Mouse (Mus musculus) limb, embryonic 14.5 days (tissue): ENCODE data around the gene Ak6. TPM values are rescaled to one million over a fixed set of nuclear protein-coding genes. Genes with fewer than 3 reads are reported as not detected.

Source experiments
- ATAC-seq: fragments of 200-750 bp; cut with Nextera tagmentation; 2 replicates; pipeline ENCODE4 v1.8.0; 2017; ENCODE audit warnings: low read depth, moderate number of reproducible peaks, moderate TSS enrichment; ENCODE audit not compliant: low FRiP score
- DNase-seq: peaks from one replicate; pipeline ENCODE4 v3.0.0-alpha.2; 2015; ENCODE audit warnings: low spot score
- H3K27ac ChIP-seq: fragments of 300-500 bp; sonication (generic); replicated peaks from 2 replicates; pipeline ENCODE4 v1.5.1; 2014; ENCODE audit warnings: low read depth, mild to moderate bottlenecking, low read length, moderate library complexity, mixed read lengths
- H3K27me3 ChIP-seq: fragments of 300-500 bp; sonication (generic); 2 replicates; pipeline ENCODE4 v1.6.1; 2014; ENCODE audit warnings: low read length, mixed read lengths; ENCODE audit not compliant: control insufficient read depth, insufficient read depth
- H3K36me3 ChIP-seq: fragments of 300-500 bp; sonication (generic); 2 replicates; pipeline ENCODE4 v1.6.1; 2014; ENCODE audit warnings: mild to moderate bottlenecking, low read length, moderate library complexity, mixed read lengths; ENCODE audit not compliant: control insufficient read depth, insufficient read depth
- H3K4me1 ChIP-seq: fragments of 300-500 bp; sonication (generic); 2 replicates; pipeline ENCODE4 v1.6.1; 2014; ENCODE audit warnings: antibody characterized with exemption, low read length, mixed read lengths; ENCODE audit not compliant: control insufficient read depth, insufficient read depth
- H3K4me2 ChIP-seq: fragments of 300-500 bp; sonication (generic); replicated peaks from 2 replicates; pipeline ENCODE4 v1.6.1; 2014; ENCODE audit warnings: low read depth, mild to moderate bottlenecking, low read length, moderate library complexity; ENCODE audit not compliant: severe bottlenecking
- H3K4me3 ChIP-seq: fragments of 300-500 bp; sonication (generic); replicated peaks from 2 replicates; pipeline ENCODE4 v1.5.1; 2014; ENCODE audit warnings: low read length
- H3K9ac ChIP-seq: fragments of 300-500 bp; sonication (generic); 2 replicates; pipeline ENCODE4 v1.6.1; 2014; ENCODE audit warnings: mild to moderate bottlenecking, low read depth, low read length, moderate library complexity; ENCODE audit not compliant: severe bottlenecking
- H3K9me3 ChIP-seq: fragments of 300-500 bp; sonication (generic); 2 replicates; pipeline ENCODE4 v1.6.1; 2016; ENCODE audit warnings: low read length; ENCODE audit not compliant: control insufficient read depth
- POLR2A ChIP-seq: fragments of 200-500 bp; IDR thresholded peaks from 2 replicates; pipeline ENCODE4 v1.8.0; 2012; ENCODE audit warnings: inconsistent platforms, mild to moderate bottlenecking, moderate library complexity, borderline replicate concordance; ENCODE audit not compliant: insufficient read depth, insufficient read length; ENCODE audit errors: extremely low read depth
- WGBS: fragments of 180-500 bp; shearing (Covaris S2); extraction: QIAGEN DNeasy Blood & Tissue Kit; methylation state at CpG from one replicate; pipeline ENCODE4 v1.1.7; 2014; 5-methylcytosine and 5-hydroxymethylcytosine counted together
- polyA plus RNA-seq, 2 experiments: library from polyadenylated mRNA; depleted of rRNA in 1 of 2; stranded (reverse) in 1 of 2; unstranded in 1 of 2; fragments of >200 nt; fragmentation: Nextera tagmentation in 1 of 2; extraction: Ambion mirVana in 1 of 2; gene quantifications; 2 replicates each; pipeline versions ENCODE4 v1.2.1 to v1.2.3; 2012 to 2014

Gene Ak6
- polyA plus RNA-seq, 2 experiments = 187 to 262 TPM

DNA sequence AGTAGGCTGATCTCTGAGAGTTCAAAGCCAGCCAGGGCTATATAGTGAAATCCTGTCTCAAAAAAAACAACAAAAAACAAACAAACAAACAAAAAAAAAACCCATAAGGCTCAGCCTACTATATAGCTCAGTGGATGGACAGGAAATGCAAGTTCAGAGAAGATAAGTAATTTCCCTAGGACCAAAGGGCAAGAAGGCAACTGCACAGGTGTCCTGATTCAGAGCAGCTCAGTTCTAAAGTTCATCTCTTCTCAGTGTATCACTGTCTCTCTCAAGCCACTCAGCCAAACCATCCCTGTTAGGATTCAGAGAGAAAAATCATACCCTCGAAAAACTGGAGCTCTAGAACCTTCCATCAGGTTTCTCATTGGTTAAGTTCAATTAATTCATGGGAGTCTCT, 44.9 kb upstream of the Ak6 start:
- H3K27me3 ChIP-seq = no peaks in the 10 kb centered on the region
- no peak overlapping the region for H3K27ac ChIP-seq
- no peak overlapping the region for H3K9ac ChIP-seq
- 63% methylated on average over 1 of the region's 1 CpGs for WGBS
- no peak overlapping the region for H3K4me2 ChIP-seq
- TF ChIP-seq POLR2A = no peak
- H3K36me3 ChIP-seq = no peaks in the 10 kb centered on the region
- 0 out of 2 replicates have a peak, but pooled peaks cover 5% of the 10 kb centered on the region for H3K9me3 ChIP-seq
- no peak overlapping the region for H3K4me3 ChIP-seq
- no peak for ATAC-seq
- H3K4me1 ChIP-seq = no peaks in the 10 kb centered on the region
- no peak for DNase-seq

DNA sequence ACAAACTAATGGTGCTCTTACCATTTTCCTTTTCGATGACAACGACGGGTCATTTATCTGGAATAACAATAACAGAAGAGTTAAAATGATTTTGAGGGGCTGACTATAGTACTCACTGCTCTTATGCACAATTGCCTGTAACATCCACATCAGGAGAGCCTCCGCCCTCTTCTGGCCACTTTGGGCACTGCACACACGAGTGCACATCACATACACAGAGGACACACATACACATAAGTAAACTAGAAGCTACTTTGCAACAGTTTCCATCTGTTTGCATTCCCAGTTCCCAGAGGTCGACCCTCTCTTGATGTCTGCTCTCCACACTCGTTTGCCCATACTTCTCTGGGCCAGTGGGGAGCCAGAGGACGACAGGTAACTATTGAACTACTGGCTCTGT, 43.0 kb upstream of the Ak6 start:
- H3K9me3 ChIP-seq = 0 out of 2 replicates have a peak, but pooled peaks cover 5% of the 10 kb centered on the region
- no peak overlapping the region for H3K4me2 ChIP-seq
- H3K4me1 ChIP-seq = no peaks in the 10 kb centered on the region
- no peak for ATAC-seq
- WGBS = 88% methylated on average over 8 of the region's 8 CpGs
- H3K4me3 ChIP-seq = no peak overlapping the region
- H3K27me3 ChIP-seq = no peaks in the 10 kb centered on the region
- H3K27ac ChIP-seq = no peak overlapping the region
- DNase-seq = no peak
- no peak for TF ChIP-seq POLR2A
- no peaks in the 10 kb centered on the region for H3K36me3 ChIP-seq
- H3K9ac ChIP-seq = no peak overlapping the region

- Histone ChIP-seq H3K9me3 (0 out of 2 replicates have a peak, but pooled peaks cover 5% of the 10 kb centered on the region), H3K4me3 (no peak overlapping the region), H3K4me2 (no peak overlapping the region), H3K36me3 (no peaks in the 10 kb centered on the region), H3K9ac (no peak overlapping the region), H3K4me1 (no peaks in the 10 kb centered on the region), H3K27ac (no peak overlapping the region), H3K27me3 (peaks cover 3% of the 10 kb centered on the region)
- DNase-seq (no peak), ATAC-seq (no peak)
- TF ChIP-seq POLR2A = no peak
- WGBS = 90% methylated on average over 13 of the region's 13 CpGs
Observed at GRCm38 (mm10) chr13:100611266-100611665, 39.5 kb upstream of the Ak6 start.

- DNase-seq = no peak
- H3K4me2 ChIP-seq = no peak overlapping the region
- WGBS = 94% methylated on average over 10 of the region's 10 CpGs
Observed at GRCm38 (mm10) chr13:100612251-100612650, 38.5 kb upstream of the Ak6 start.

DNA sequence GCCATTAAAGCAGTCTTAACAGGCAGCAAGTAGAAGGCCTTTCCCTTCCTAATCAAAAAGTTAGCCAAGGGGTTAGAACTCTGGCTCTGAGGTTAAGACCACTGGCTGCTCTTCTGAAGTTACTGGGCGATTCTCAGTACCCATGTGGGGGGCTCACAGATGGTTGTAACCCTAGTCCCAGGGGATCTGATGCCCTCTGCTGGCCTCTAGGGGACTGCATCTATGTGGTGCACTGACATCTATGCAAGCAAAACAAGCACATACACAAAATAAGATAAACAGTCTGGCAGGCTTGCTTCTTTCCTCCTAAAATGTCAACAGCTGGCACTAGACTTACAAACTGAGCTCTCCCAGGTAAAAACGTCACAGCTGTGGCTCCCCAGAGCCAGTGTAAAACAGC, 37.9 kb upstream of the Ak6 start:
- Histone ChIP-seq H3K27me3 (peaks cover 11% of the 10 kb centered on the region), H3K4me3 (no peak overlapping the region), H3K9ac (no peak overlapping the region), H3K36me3 (peaks cover 6% of the 10 kb centered on the region), H3K9me3 (0 out of 2 replicates have a peak, but pooled peaks cover 2% of the 10 kb centered on the region), H3K27ac (no peak overlapping the region), H3K4me2 (no peak overlapping the region), H3K4me1 (no peaks in the 10 kb centered on the region)
- DNase-seq = no peak
- TF ChIP-seq POLR2A = no peak
- no peak for ATAC-seq
- 53% methylated on average over 2 of the region's 2 CpGs for WGBS

More at GRCm38 (mm10) chr13:100612251-100612650, 38.5 kb upstream of the Ak6 start:
- Histone ChIP-seq H3K4me3 (no peak overlapping the region), H3K27me3 (peaks cover 11% of the 10 kb centered on the region), H3K27ac (no peak overlapping the region), H3K36me3 (peaks cover under 1% of the 10 kb centered on the region; the same call in 1 of the 2 replicates), H3K4me1 (no peaks in the 10 kb centered on the region), H3K9ac (no peak overlapping the region), H3K9me3 (0 out of 2 replicates have a peak, but pooled peaks cover 5% of the 10 kb centered on the region)
- TF ChIP-seq POLR2A = no peak
- no peak for ATAC-seq
